Mouse (Mus musculus) brain, embryonic 14.5 days (tissue): ENCODE measurements around the gene Spryd4. TPM values are rescaled to one million over a fixed set of nuclear protein-coding genes. Genes with fewer than 3 reads are reported as not detected.
"Not testable (repeated sequence)": the region's sequence is repeated elsewhere in the genome, so short reads cannot be mapped to it uniquely, and the experiment has no call there.

Experiments
- DNase-seq: peaks from one replicate; pipeline ENCODE4 v3.0.0-alpha.2; 2011; ENCODE audit warnings: low read depth
- CTCF ChIP-seq: fragments of 200-500 bp; IDR thresholded peaks from 2 replicates; pipeline ENCODE4 v1.5.1; 2012; ENCODE audit warnings: inconsistent platforms, mild to moderate bottlenecking, moderate library complexity, borderline replicate concordance; ENCODE audit not compliant: insufficient read depth, insufficient read length; ENCODE audit errors: extremely low read depth
- POLR2A ChIP-seq: fragments of 200-500 bp; IDR thresholded peaks from 2 replicates; pipeline ENCODE4 v1.6.1; 2012; ENCODE audit warnings: mild to moderate bottlenecking, inconsistent platforms, borderline replicate concordance; ENCODE audit not compliant: poor library complexity, insufficient read depth, insufficient read length, severe bottlenecking; ENCODE audit errors: extremely low read depth
- polyA plus RNA-seq: library from polyadenylated mRNA; depleted of rRNA; stranded (reverse); fragments of >200 nt; gene quantifications from 2 replicates; pipeline ENCODE4 v1.2.3, GENCODE M21; 2012; rRNA removed

Spryd4 gene
- polyA plus RNA-seq, 1 experiment, result 12.6 TPM

GRCm38 (mm10) chr10:128167091-128167490, 44.5 kb downstream of the Spryd4 start:
- no peak for DNase-seq
- TF ChIP-seq CTCF (no peak), POLR2A (no peak)

- not testable (repeated sequence) for DNase-seq
Observed at GRCm38 (mm10) chr10:128165726-128166125, 45.9 kb downstream of the Spryd4 start.

Other genes with a start within 250 kb of the Spryd4 start
- gene Hsd17b6, start 204.2 kb downstream of the Spryd4 start, polyA plus RNA-seq, result not detected in 2 replicates
- 25.4 and 35.6 TPM in 2 replicates for gene Prim1, start 196.6 kb downstream of the Spryd4 start, polyA plus RNA-seq
- 286 and 390 TPM in 2 replicates for gene Naca, start 176.2 kb downstream of the Spryd4 start, polyA plus RNA-seq
- gene Ptges3, start 152.9 kb downstream of the Spryd4 start, polyA plus RNA-seq, result 67.9 and 97.4 TPM in 2 replicates
- 1,616 and 2,161 TPM in 2 replicates for gene Atp5b, start 128.5 kb downstream of the Spryd4 start, polyA plus RNA-seq
- gene Baz2a, start 120.2 kb downstream of the Spryd4 start, polyA plus RNA-seq, result 32.2 and 33.1 TPM in 2 replicates
- 23.6 and 26.7 TPM in 2 replicates for gene Rbms2, start 31.5 kb downstream of the Spryd4 start, polyA plus RNA-seq
- gene Gls2, start 17.4 kb downstream of the Spryd4 start, polyA plus RNA-seq, result 2.4 and 4.4 TPM in 2 replicates
- 0.36 and 0.39 TPM in 2 replicates for gene Mip, start 14.0 kb upstream of the Spryd4 start, polyA plus RNA-seq
- gene Timeless, start 20.3 kb upstream of the Spryd4 start, polyA plus RNA-seq, result 12.9 and 14.0 TPM in 2 replicates
- 0.20 and 0.23 TPM in 2 replicates for gene Apon, start 42.3 kb upstream of the Spryd4 start, polyA plus RNA-seq
- gene Apof, start 56.9 kb upstream of the Spryd4 start, polyA plus RNA-seq, result not detected in 2 replicates
- 26.4 and 27.7 TPM in 2 replicates for gene Stat2, start 58.8 kb upstream of the Spryd4 start, polyA plus RNA-seq
- gene Il23a, start 86.9 kb upstream of the Spryd4 start, polyA plus RNA-seq, result 0.11 and 0.20 TPM in 2 replicates
- 38.4 and 47.4 TPM in 2 replicates for gene Pan2, start 91.5 kb upstream of the Spryd4 start, polyA plus RNA-seq
- 84.5 and 86.3 TPM in 2 replicates for gene Cnpy2, start 110.7 kb upstream of the Spryd4 start, polyA plus RNA-seq
- gene Cs, start 125.9 kb upstream of the Spryd4 start, polyA plus RNA-seq, result 185 and 203 TPM in 2 replicates
- 69.0 and 90.1 TPM in 2 replicates for gene Coq10a, start 157.2 kb upstream of the Spryd4 start, polyA plus RNA-seq
- gene Ankrd52, start 165.3 kb upstream of the Spryd4 start, polyA plus RNA-seq, result 43.1 and 55.1 TPM in 2 replicates
- gene Slc39a5, start 189.4 kb upstream of the Spryd4 start, polyA plus RNA-seq, result 0.04 and 0.35 TPM in 2 replicates
- gene Nabp2, start 199.7 kb upstream of the Spryd4 start, polyA plus RNA-seq, result 96.8 and 102 TPM in 2 replicates
- 73.9 and 76.9 TPM in 2 replicates for gene Rnf41, start 199.8 kb upstream of the Spryd4 start, polyA plus RNA-seq
- 377 and 390 TPM in 2 replicates for gene Smarcc2, start 247.4 kb upstream of the Spryd4 start, polyA plus RNA-seq